Mouse (Mus musculus) MEL (cell line): ENCODE data around the gene Iqcb1.

ENCODE experiments used
- CHD2 ChIP-seq: IDR thresholded peaks from 2 replicates; pipeline ENCODE4 v1.6.1; 2011; ENCODE audit warnings: low read length, improper control_type of control experiment
- CTCF ChIP-seq, 3 experiments: IDR thresholded peaks in 2 of 3; conservative IDR thresholded peaks in 1 of 3; 2 replicates each; pipeline ENCODE4 v1.5.1; 2011 to 2012; ENCODE audit warnings: low read length in 3 of 3, low read depth in 2 of 3, mild to moderate bottlenecking in 2 of 3, improper control_type of control experiment in 1 of 3, inconsistent platforms in 1 of 3, mixed read lengths in 1 of 3, moderate library complexity in 1 of 3; ENCODE audit not compliant: control insufficient read depth in 1 of 3, insufficient read depth in 1 of 3, poor library complexity in 1 of 3, severe bottlenecking in 1 of 3
- EP300 ChIP-seq, 2 experiments: IDR thresholded peaks; 2 replicates each; pipeline ENCODE4 v1.6.1; 2011; ENCODE audit warnings: improper control_type of control experiment in 2 of 2, low read length in 2 of 2, low read depth in 1 of 2, mild to moderate bottlenecking in 1 of 2
- ETS1 ChIP-seq: IDR thresholded peaks from 2 replicates; pipeline ENCODE4 v1.6.1; 2012; ENCODE audit warnings: low read depth, mild to moderate bottlenecking, inconsistent platforms, low read length, improper control_type of control experiment, moderate library complexity
- POLR2A ChIP-seq, 2 experiments: IDR thresholded peaks; 2 replicates each; pipeline ENCODE4 v1.6.1; 2011 to 2012; ENCODE audit warnings: low read length in 2 of 2, mild to moderate bottlenecking in 2 of 2, control low read depth in 1 of 2, improper control_type of control experiment in 1 of 2, low read depth in 1 of 2, moderate library complexity in 1 of 2; ENCODE audit not compliant: control insufficient read depth in 1 of 2, insufficient read depth in 1 of 2, poor library complexity in 1 of 2
- SMC3 ChIP-seq: IDR thresholded peaks from 2 replicates; pipeline ENCODE4 v1.6.1; 2011; ENCODE audit warnings: low read depth, low read length, improper control_type of control experiment
- ZKSCAN1 ChIP-seq: IDR thresholded peaks from 2 replicates; pipeline ENCODE4 v1.6.1; 2012; ENCODE audit warnings: low read depth, mild to moderate bottlenecking, inconsistent platforms, low read length, improper control_type of control experiment, moderate library complexity

- no peak for TF ChIP-seq CHD2
- no peak for TF ChIP-seq EP300 (IDR thresholded peaks at IDR 0.05; ENCODE audit: low read depth in 1 of 2, low read length in 2 of 2)
- TF ChIP-seq SMC3 = no peak
- TF ChIP-seq ETS1 = no peak
- TF ChIP-seq CTCF (IDR thresholded peaks at IDR 0.05 in 2 of 3, conservative IDR thresholded peaks at IDR 0.05 in 1 of 3; ENCODE audit: control insufficient read depth in 1 of 3, insufficient read depth in 1 of 3, low read depth in 2 of 3, low read length in 3 of 3, poor library complexity in 1 of 3, severe bottlenecking in 1 of 3) = no peak
- no peak for TF ChIP-seq ZKSCAN1
- no peak for TF ChIP-seq POLR2A (IDR thresholded peaks at IDR 0.05; ENCODE audit: control insufficient read depth in 1 of 2, insufficient read depth in 1 of 2, low read depth in 1 of 2, low read length in 2 of 2, poor library complexity in 1 of 2)
Measured at GRCm38 (mm10) chr16:36784594-36785313, 43.4 kb upstream of the Iqcb1 start, which contains the start of gene Slc15a2.
